Mouse (Mus musculus) hindbrain, embryonic 11.5 days (tissue): Measurements from ENCODE around the gene Nxpe4. TPM values are rescaled to one million over a fixed set of nuclear protein-coding genes. Genes with fewer than 3 reads are reported as not detected.

Source experiments
- ATAC-seq: fragments of 200-750 bp; cut with Nextera tagmentation; 2 replicates; pipeline ENCODE4 v1.8.0; 2017; ENCODE audit warnings: mild to moderate bottlenecking, moderate TSS enrichment, moderate library complexity; ENCODE audit not compliant: low FRiP score
- DNase-seq: peaks from one replicate; pipeline ENCODE4 v3.0.0-alpha.2; 2015; ENCODE audit warnings: low spot score
- H3K27ac ChIP-seq: fragments of 300-500 bp; sonication (generic); 2 replicates; pipeline ENCODE4 v1.5.1; 2014; ENCODE audit warnings: mild to moderate bottlenecking, low read depth, low read length
- H3K27me3 ChIP-seq: fragments of 300-500 bp; sonication (generic); 2 replicates; pipeline ENCODE4 v1.6.1; 2014; ENCODE audit warnings: mild to moderate bottlenecking, low read length, moderate library complexity, mixed read lengths; ENCODE audit not compliant: control insufficient read depth, insufficient read depth
- H3K36me3 ChIP-seq: fragments of 300-500 bp; sonication (generic); 2 replicates; pipeline ENCODE4 v1.6.1; 2014; ENCODE audit warnings: mild to moderate bottlenecking, low read length, moderate library complexity, mixed read lengths; ENCODE audit not compliant: control insufficient read depth, insufficient read depth
- H3K4me1 ChIP-seq: fragments of 300-500 bp; sonication (generic); replicated peaks from 2 replicates; pipeline ENCODE4 v1.6.1; 2014; ENCODE audit warnings: low read length, mixed read lengths; ENCODE audit not compliant: control insufficient read depth, insufficient read depth
- H3K4me2 ChIP-seq: fragments of 300-500 bp; sonication (generic); replicated peaks from 2 replicates; pipeline ENCODE4 v1.6.1; 2014; ENCODE audit warnings: mild to moderate bottlenecking, low read depth, low read length
- H3K4me3 ChIP-seq: fragments of 300-500 bp; sonication (generic); 2 replicates; pipeline ENCODE4 v1.5.1; 2014; ENCODE audit warnings: low read depth, low read length
- H3K9ac ChIP-seq: fragments of 300-500 bp; sonication (generic); 2 replicates; pipeline ENCODE4 v1.6.1; 2014; ENCODE audit warnings: low read depth, low read length
- H3K9me3 ChIP-seq: fragments of 300-500 bp; sonication (generic); 2 replicates; pipeline ENCODE4 v1.6.1; 2016; ENCODE audit warnings: low read length; ENCODE audit not compliant: control insufficient read depth
- WGBS: fragments of 180-500 bp; shearing (Covaris S2); extraction: QIAGEN DNeasy Blood & Tissue Kit; methylation state at CpG from one replicate; pipeline ENCODE4 v1.1.7; 2014; 5-methylcytosine and 5-hydroxymethylcytosine counted together
- polyA plus RNA-seq: library from polyadenylated mRNA; unstranded; fragments of >200 nt; fragmentation: Nextera tagmentation; extraction: Ambion mirVana; gene quantifications from 2 replicates; pipeline ENCODE4 v1.2.1, GENCODE M21; 2014

Gene Nxpe4
- polyA plus RNA-seq, 1 experiment from 2014 or later = 7.5 TPM

DNA sequence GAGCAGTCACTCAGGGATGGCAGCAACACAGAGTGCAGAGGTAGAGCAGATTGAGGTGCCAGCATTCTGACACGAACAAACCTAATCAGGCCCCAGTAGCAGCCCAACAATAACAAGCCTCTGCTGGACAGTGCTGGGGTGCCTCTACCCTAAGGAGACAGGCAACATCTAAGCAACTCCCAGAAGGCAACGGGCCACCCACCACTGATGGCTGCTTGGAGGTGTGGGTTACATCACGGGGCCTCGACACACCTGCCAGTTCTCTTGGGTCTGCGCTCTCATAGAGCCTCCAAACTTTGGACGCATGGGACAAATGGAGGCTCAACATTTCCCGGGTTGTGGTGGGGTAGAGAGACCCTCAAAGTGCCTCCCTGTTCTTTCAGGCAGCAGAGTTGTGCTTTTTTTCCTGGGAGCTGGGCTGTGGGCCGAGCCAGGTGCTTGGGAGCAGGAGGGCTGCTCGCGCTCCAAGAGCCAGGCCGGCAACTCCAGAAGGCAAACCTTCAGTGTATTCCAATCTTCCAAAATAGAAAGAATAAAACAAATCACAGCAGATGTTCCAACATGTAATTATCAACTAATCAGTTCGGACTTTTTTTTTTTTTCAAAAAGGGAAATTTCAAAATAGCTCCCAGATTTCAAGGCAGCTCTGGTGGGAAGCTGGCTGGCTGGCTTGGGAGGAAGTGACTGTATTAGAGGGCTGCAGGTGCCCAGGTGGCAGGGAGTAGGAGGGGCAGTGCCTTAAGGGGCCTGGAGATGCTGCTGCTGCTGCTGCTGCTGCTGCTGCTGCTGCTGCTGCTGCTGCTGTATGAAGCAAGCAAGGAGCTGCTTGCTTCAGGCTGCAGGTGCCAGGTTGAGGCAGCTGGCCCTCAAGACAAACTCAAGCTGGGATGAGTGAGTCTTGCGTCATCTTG lies 54.5 kb downstream of the Nxpe4 start:
- 91% methylated on average over 13 of the region's 13 CpGs for WGBS
- Histone ChIP-seq H3K27me3 (no peaks in the 10 kb centered on the region), H3K9ac (no peak overlapping the region), H3K4me1 (no peaks in the 10 kb centered on the region), H3K4me2 (no peak overlapping the region), H3K9me3 (no peaks in the 10 kb centered on the region), H3K36me3 (no peaks in the 10 kb centered on the region), H3K27ac (no peak overlapping the region), H3K4me3 (no peak overlapping the region)
- ATAC-seq (no peak), DNase-seq (no peak)

DNA sequence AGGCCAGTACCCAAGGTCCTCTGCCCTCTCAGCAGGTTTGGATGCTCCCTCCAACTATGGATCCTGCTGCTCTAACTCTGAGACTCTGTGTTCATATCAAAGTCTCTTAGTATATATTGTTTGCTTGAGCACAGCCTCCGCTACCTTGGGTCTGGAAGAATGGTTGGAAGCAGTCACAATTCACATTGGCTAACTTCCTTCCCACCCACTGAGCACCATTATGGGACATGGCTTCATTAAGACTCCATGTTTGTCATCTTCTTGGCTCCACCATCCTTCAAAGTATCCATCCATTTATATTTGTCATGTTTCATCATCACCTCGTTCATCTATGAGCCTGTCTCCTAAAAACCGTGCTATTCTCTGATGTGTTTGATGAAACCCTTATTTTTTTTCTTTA lies 68.9 kb downstream of the Nxpe4 start:
- no peak for DNase-seq
- ATAC-seq = no peak
- no peak overlapping the region for H3K9ac ChIP-seq
- no peaks in the 10 kb centered on the region for H3K27me3 ChIP-seq
- 92% methylated on average over 3 of the region's 3 CpGs for WGBS
- no peak overlapping the region for H3K4me2 ChIP-seq
- no peaks in the 10 kb centered on the region for H3K4me1 ChIP-seq
- H3K36me3 ChIP-seq = no peaks in the 10 kb centered on the region
- H3K4me3 ChIP-seq = no peak overlapping the region
- no peaks in the 10 kb centered on the region for H3K9me3 ChIP-seq
- no peak overlapping the region for H3K27ac ChIP-seq

DNA sequence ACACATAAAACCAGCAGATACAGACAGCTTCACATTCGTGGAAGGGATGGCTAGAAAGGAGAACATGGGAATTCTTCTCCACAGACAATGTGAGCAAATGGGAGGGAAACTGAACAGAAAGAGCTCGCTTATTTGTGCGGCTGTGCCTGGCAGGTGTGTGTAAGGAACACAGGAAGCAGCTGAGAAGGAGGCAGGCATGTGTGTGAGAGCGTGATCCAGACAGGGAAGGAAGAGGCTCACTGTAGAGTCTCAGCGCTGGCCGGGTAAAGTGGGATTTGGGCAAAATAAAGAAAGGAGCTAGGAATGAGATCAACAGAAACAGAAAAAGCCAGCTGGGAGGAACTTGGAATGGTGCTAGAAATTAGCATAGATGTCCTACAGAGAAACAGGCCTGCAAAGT lies 74.6 kb downstream of the Nxpe4 start:
- Histone ChIP-seq H3K27me3 (no peaks in the 10 kb centered on the region), H3K36me3 (no peaks in the 10 kb centered on the region), H3K27ac (no peak overlapping the region), H3K4me2 (no peak overlapping the region), H3K9me3 (no peaks in the 10 kb centered on the region), H3K4me3 (no peak overlapping the region), H3K4me1 (no peaks in the 10 kb centered on the region), H3K9ac (no peak overlapping the region)
- ATAC-seq (no peak), DNase-seq (no peak)
- 76% methylated on average over 6 of the region's 6 CpGs for WGBS

DNA sequence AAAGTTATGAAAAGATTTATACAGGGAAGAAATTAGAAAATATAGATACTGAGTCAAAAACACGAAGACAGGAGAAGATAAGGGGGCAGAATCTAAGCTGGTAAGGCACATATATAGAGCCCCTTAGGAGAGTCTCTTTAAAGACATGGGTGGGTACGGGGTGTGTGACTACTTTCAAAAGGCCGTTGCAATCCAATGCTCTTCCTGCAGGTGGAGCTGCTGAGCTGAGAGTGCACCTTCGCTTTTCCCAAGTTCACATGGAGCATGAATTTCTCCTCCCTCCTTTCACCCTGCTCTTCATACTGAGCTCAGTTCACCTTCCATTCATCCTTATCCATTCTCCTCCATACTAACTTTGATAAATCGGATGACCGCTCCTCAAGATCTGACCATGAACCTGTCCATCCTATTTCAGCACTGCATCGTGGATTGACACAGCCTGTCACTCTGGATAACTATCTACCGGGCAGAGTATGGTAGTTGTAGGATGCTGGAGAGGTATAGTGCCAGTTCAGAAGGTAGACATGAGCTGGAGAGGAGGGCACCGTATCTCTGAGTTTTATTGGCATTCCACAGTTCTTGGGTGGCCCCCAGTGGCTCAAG lies 76.4 kb downstream of the Nxpe4 start:
- Histone ChIP-seq H3K27ac (no peak overlapping the region), H3K4me1 (no peaks in the 10 kb centered on the region), H3K4me3 (no peak overlapping the region), H3K9me3 (no peaks in the 10 kb centered on the region), H3K27me3 (no peaks in the 10 kb centered on the region), H3K9ac (no peak overlapping the region), H3K4me2 (no peak overlapping the region), H3K36me3 (no peaks in the 10 kb centered on the region)
- WGBS = 84% methylated on average over 9 of the region's 9 CpGs
- ATAC-seq = no peak
- DNase-seq = peak; percentile 53

DNA sequence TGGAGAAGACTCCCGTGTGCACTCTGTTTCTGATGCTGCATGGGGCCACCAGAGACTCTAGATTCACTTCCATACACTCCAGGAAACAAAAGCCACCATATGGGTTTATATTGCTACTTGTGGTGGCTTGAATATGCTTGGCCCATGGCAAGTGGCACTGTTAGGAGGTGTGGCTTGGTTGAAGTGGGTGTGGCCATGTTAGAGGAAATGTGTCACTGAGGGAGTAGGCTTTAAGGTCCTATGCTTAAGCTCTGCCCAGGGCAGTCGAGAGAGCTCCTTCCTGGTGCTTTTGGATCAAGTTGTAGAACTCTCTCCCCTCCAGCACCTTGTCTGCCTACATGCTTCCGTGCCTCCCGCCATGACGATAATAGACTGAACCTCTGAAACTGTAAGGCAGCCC lies 77.6 kb downstream of the Nxpe4 start:
- Histone ChIP-seq H3K9ac (no peak overlapping the region), H3K4me2 (no peak overlapping the region), H3K4me1 (no peaks in the 10 kb centered on the region), H3K9me3 (no peaks in the 10 kb centered on the region), H3K36me3 (no peaks in the 10 kb centered on the region), H3K4me3 (no peak overlapping the region), H3K27ac (no peak overlapping the region), H3K27me3 (no peaks in the 10 kb centered on the region)
- 90% methylated on average over 5 of the region's 5 CpGs for WGBS
- ATAC-seq (no peak), DNase-seq (no peak)

DNA sequence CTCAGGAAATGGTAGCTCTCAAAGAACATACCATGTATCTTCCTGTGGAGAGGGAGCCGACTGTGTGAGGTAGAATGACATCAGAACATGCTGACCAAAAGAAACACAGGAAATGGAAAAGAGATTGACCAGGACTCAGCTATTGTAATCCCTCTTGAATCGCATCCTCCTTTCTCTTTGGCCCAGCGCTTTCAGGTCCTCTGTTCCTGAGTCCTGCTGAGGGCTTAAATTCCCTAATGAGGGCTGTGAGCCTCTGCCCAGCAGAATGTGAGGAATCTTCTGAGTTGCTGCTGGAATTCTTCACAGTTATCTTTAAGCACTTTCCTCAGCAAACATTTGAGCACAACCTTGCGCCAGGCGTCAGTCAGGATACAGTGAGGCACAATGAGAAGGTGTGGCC lies 78.6 kb downstream of the Nxpe4 start:
- DNase-seq (no peak), ATAC-seq (no peak)
- no peaks in the 10 kb centered on the region for H3K36me3 ChIP-seq
- no peaks in the 10 kb centered on the region for H3K4me1 ChIP-seq
- no peak overlapping the region for H3K4me3 ChIP-seq
- no peaks in the 10 kb centered on the region for H3K27me3 ChIP-seq
- no peaks in the 10 kb centered on the region for H3K9me3 ChIP-seq
- H3K27ac ChIP-seq = no peak overlapping the region
- H3K4me2 ChIP-seq = no peak overlapping the region
- 70% methylated on average over 5 of the region's 5 CpGs for WGBS
- no peak overlapping the region for H3K9ac ChIP-seq

DNA sequence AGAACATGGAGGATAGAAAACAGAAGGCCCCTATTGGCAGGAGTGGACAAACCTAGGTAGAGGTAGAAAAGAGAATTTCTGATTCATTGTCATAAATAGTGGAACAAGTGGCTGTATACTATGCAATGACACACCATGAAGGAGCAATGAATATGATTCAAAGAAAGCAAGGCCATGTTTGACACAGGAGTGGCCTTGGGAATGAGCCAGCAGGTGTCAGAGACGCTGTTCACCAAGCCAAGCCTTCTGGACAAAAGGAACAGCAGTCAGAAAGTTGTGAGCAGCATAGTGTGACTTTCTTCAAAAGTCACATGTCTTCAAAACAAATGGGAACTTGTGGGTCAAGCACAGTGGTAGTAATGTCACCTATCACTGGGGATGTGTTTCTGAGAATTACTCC lies 80.0 kb downstream of the Nxpe4 start:
- Histone ChIP-seq H3K4me2 (no peak overlapping the region), H3K27ac (no peak overlapping the region), H3K4me3 (no peak overlapping the region), H3K9me3 (no peaks in the 10 kb centered on the region), H3K27me3 (no peaks in the 10 kb centered on the region), H3K9ac (no peak overlapping the region), H3K36me3 (no peaks in the 10 kb centered on the region), H3K4me1 (no peaks in the 10 kb centered on the region)
- DNase-seq (no peak), ATAC-seq (no peak)
- WGBS = 81% methylated on average over 1 of the region's 1 CpGs

DNA sequence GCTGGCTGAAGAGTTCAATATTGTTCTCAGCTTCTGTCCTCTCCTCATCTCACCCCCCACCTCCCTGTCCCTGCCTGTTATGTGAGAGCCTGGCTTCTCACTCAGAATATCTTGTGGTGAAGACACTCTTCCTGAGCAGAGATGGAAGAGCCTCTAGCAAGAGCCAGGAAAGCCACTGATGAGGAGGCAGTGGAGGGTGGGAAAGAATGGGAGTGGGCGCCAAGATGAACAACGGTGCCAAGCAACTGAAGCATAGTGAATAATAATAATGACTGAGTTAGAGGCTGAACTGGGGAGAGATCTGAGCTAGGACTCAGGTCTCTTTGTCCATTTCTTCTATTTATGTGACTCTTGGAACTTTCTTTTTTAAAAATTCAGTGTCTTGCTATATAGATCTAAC lies 80.9 kb downstream of the Nxpe4 start:
- ATAC-seq = no peak
- H3K36me3 ChIP-seq = no peaks in the 10 kb centered on the region
- H3K4me3 ChIP-seq = no peak overlapping the region
- DNase-seq = no peak
- H3K9ac ChIP-seq = no peak overlapping the region
- H3K27me3 ChIP-seq = no peaks in the 10 kb centered on the region
- no peaks in the 10 kb centered on the region for H3K9me3 ChIP-seq
- no peak overlapping the region for H3K4me2 ChIP-seq
- no peak overlapping the region for H3K27ac ChIP-seq
- WGBS = 91% methylated on average over 2 of the region's 2 CpGs
- H3K4me1 ChIP-seq = no peaks in the 10 kb centered on the region

DNA sequence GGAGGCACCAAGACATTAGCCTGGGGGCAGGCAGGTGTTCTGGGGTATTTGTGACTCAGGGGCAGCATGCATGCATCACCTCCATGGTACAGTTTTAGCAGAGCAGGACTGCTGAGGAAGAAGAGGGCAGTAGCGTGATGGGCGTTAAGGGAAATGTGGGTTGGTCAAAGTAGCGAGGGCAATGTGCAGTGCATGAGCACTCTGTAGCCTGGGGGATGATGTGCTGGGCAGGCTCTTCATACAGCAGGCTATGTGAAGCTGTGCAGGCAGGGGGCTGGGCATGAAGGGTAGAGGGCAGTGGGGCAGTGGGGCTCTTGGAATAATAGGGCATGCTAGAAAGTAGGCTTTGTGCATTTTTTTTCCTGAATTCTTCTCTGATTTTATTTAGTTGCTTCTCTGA lies 82.4 kb downstream of the Nxpe4 start:
- no peak overlapping the region for H3K4me2 ChIP-seq
- H3K4me1 ChIP-seq = no peaks in the 10 kb centered on the region
- H3K27me3 ChIP-seq = no peaks in the 10 kb centered on the region
- no peaks in the 10 kb centered on the region for H3K9me3 ChIP-seq
- WGBS = 78% methylated on average over 3 of the region's 3 CpGs
- no peak for ATAC-seq
- H3K9ac ChIP-seq = no peak overlapping the region
- H3K36me3 ChIP-seq = no peaks in the 10 kb centered on the region
- DNase-seq = no peak
- no peak overlapping the region for H3K27ac ChIP-seq
- no peak overlapping the region for H3K4me3 ChIP-seq
